In the genomic region with DNA sequence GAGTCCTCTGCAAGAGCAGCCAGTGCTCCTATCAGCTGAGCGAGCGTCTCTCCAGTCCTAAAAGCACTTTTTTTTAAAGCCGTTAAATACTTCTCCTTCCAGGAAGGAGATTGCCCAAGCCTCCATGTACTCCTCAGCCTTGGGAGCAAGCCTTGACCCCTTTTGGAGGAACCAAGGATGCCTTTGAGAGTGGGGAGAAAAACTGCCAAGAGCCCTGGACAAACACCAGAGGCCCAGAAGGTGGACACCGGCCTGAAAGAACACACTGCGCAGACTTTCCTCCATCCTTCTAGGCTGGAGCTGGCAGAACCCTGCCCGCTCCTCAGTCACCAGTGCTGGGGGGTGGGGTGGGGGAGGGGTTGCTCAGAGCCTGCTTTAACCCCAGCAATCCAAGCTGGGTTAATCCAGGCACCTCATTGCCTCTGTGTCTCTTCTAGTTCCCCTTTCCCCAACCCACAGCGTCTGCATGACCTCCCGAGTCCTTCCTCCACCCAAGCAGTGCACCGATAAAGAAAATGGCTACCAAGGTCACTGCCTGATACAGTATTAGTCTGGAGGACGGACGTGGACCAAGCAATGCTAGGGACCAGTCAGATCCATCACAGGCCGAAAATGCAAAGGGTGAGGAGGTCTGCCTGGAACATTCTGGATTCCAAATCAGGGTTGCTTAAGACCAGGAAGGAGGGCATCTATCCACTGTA, we compare ENCODE assay signal across 10 mouse cellular contexts. TPM values are rescaled to one million over a fixed set of nuclear protein-coding genes. Genes with fewer than 3 reads are reported as not detected.
DNase-seq lines count a peak whose midpoint lies in the region; ATAC-seq and TF ChIP-seq lines count a peak whose summit lies in the region.
"Had no signal": no experiment of that assay in that cellular context is flagged by ENCODE, and none has a peak within 500 bp of the region (broad histone marks: within the 10 kb centered on the region; RNA-seq: fewer than 3 reads in every experiment).

No protein-coding gene starts in this region.

- TF ChIP-seq CTCF in spleen, adult 2 months (IDR thresholded peaks at IDR 0.05; ENCODE audit: extremely low read depth, insufficient read depth, insufficient read length, insufficient replicate concordance) = no peak
- no peak for TF ChIP-seq CTCF in stomach, postnatal 0 days (IDR thresholded peaks at IDR 0.05; ENCODE audit: low read depth)
- TF ChIP-seq CTCF in thymus, adult 2 months (IDR thresholded peaks at IDR 0.05; ENCODE audit: borderline replicate concordance, control insufficient read depth, extremely low read depth, insufficient read depth, low read length, poor library complexity) = no peak

- ATAC-seq in stomach, postnatal 0 days (ENCODE audit: low FRiP score, low TSS enrichment) = no peak
- no peak for ATAC-seq in erythroid progenitor cell, adult 5-6 weeks (replicated peaks; ENCODE audit: low FRiP score, poor library complexity, severe bottlenecking)

- H3K27ac ChIP-seq in spleen, adult 2 months (ENCODE audit: insufficient read depth, low read length) = 0 out of 2 replicates have a peak overlapping the region, but pooled peaks have one; percentile 16
- no peak overlapping the region for H3K27ac ChIP-seq in stomach, postnatal 0 days (replicated peaks)
- H3K27ac ChIP-seq in thymus, adult 2 months (ENCODE audit: control insufficient read depth, insufficient read depth, low read length) = no peak overlapping the region
- H3K27ac ChIP-seq: neural tube, embryonic 12.5 days had no signal

- 0 out of 2 replicates have a peak overlapping the region, but pooled peaks have one; percentile 18 for H3K9ac ChIP-seq in stomach, postnatal 0 days (ENCODE audit: low read length)
- H3K9ac ChIP-seq: neural tube, embryonic 12.5 days had no signal

- peaks cover 4% of the 10 kb centered on the region; the same call in 1 of the 2 replicates for H3K36me3 ChIP-seq in spleen, adult 2 months (ENCODE audit: control insufficient read depth, insufficient read depth, low read length)
- peaks cover 6% of the 10 kb centered on the region; the same call in 1 of the 2 replicates for H3K36me3 ChIP-seq in stomach, postnatal 0 days (ENCODE audit: control insufficient read depth, insufficient read depth, low read length)
- H3K36me3 ChIP-seq in thymus, adult 2 months (ENCODE audit: control insufficient read depth, insufficient read depth, low read length) = no peaks in the 10 kb centered on the region

- TF ChIP-seq EP300 in stomach, postnatal 0 days (optimal IDR thresholded peaks at IDR 0.05) = no peak

- TF ChIP-seq POLR2A in spleen, adult 2 months (IDR thresholded peaks at IDR 0.05; ENCODE audit: low read depth, low read length) = no peak
- TF ChIP-seq POLR2A in thymus, adult 2 months (IDR thresholded peaks at IDR 0.05; ENCODE audit: control insufficient read depth, extremely low read depth, insufficient read depth, low read length, poor library complexity) = no peak

- no peak overlapping the region for H3K4me2 ChIP-seq in stomach, postnatal 0 days (replicated peaks; ENCODE audit: low read depth)
- H3K4me2 ChIP-seq: neural tube, embryonic 12.5 days had no signal

- no peak overlapping the region for H3K4me3 ChIP-seq in spleen, adult 2 months (ENCODE audit: extremely low read depth, insufficient read depth, insufficient read length)
- H3K4me3 ChIP-seq in stomach, postnatal 0 days (ENCODE audit: low read depth, low read length) = no peak overlapping the region
- H3K4me3 ChIP-seq in thymus, adult 2 months (ENCODE audit: control insufficient read depth, insufficient read depth, low read length) = no peak overlapping the region
- H3K4me3 ChIP-seq: neural tube, embryonic 12.5 days had no signal

- WGBS in spleen, adult 2 months = 59% methylated on average over 12 of the region's 12 CpGs
- 75% methylated on average over 12 of the region's 12 CpGs for WGBS in stomach, postnatal 0 days
- 71% methylated on average over 12 of the region's 12 CpGs for WGBS in thymus, adult 2 months

- H3K9me3 ChIP-seq in stomach, postnatal 0 days (ENCODE audit: control insufficient read depth, low read length) = no peaks in the 10 kb centered on the region
- H3K9me3 ChIP-seq: neural tube, embryonic 12.5 days had no signal

- H3K4me1 ChIP-seq in spleen, adult 2 months (ENCODE audit: control insufficient read depth, insufficient read depth, insufficient read length) = no peaks in the 10 kb centered on the region; the same call in 1 of the 2 replicates
- H3K4me1 ChIP-seq in stomach, postnatal 0 days (replicated peaks; ENCODE audit: control insufficient read depth, insufficient read depth) = no peaks in the 10 kb centered on the region
- H3K4me1 ChIP-seq in thymus, adult 2 months (replicated peaks; ENCODE audit: control insufficient read depth, insufficient read depth, low read length) = no peaks in the 10 kb centered on the region; the same call in 1 of the 2 replicates
- H3K4me1 ChIP-seq: neural tube, embryonic 12.5 days had no signal

- intact Hi-C loops in heart, postnatal 36 days (cut with DNase I) = no loop called here

- H3K27me3 ChIP-seq in spleen, adult 2 months (ENCODE audit: control insufficient read depth, insufficient read depth, low read length) = no peaks in the 10 kb centered on the region
- H3K27me3 ChIP-seq in stomach, postnatal 0 days (ENCODE audit: control insufficient read depth, insufficient read depth, low read length) = no peaks in the 10 kb centered on the region
- H3K27me3 ChIP-seq in thymus, adult 2 months (ENCODE audit: control insufficient read depth, insufficient read depth, low read length) = no peaks in the 10 kb centered on the region
- H3K27me3 ChIP-seq: neural tube, embryonic 12.5 days had no signal

- DNase-seq in adrenal gland, adult 2 months = peak; percentile 77
- no peak for DNase-seq in adrenal gland, adult 18-20 months (ENCODE audit: low spot score in 2 of 2)
- no peak for DNase-seq in spleen, adult 2 months (ENCODE audit: low read depth in 1 of 2, low spot score in 2 of 2)
- DNase-seq in spleen, postnatal 14 days (ENCODE audit: low spot score in 2 of 2) = no peak
- peak; percentile 57 to 61 for DNase-seq in heart, postnatal 36 days
- no peak for DNase-seq in stomach, postnatal 0 days (ENCODE audit: low spot score)
- no peak for DNase-seq in thymus, adult 2 months

RNA-seq across cellular contexts. Expression of a gene that starts 8.6 kb away (rescaled TPM):
- 10 to 100 TPM; 47.8 to 73.2 TPM for total RNA-seq in adrenal gland, adult 2 months (2021)
- polyA plus RNA-seq in adrenal gland, adult 2 months (2012; rRNA removed) = 63.1 and 63.4 TPM in 2 replicates
- 10 to 100 TPM; 62.9 to 70.8 TPM for total RNA-seq in adrenal gland, adult 18-20 months (2021)
- 48.1 and 51.6 TPM in 2 replicates for polyA plus RNA-seq in spleen, adult 2 months (2012; rRNA removed)
- 100 to 1,000 TPM; 103 to 112 TPM for total RNA-seq in heart, postnatal 36 days (2021)
- 3.5 and 4.3 TPM in 2 replicates for polyA plus RNA-seq in stomach, postnatal 0 days (2015; fragmentation: Nextera tagmentation; extraction: Ambion mirVana)
- 10.1 and 17.3 TPM in 2 replicates for total RNA-seq in erythroid progenitor cell, adult 5-6 weeks (2015; ENCODE audit: low replicate concordance)
- total RNA-seq in erythroid progenitor cell, adult 5-6 weeks (2017; ENCODE audit: low replicate concordance) = 2.3 and 4.9 TPM in 2 replicates
- polyA plus RNA-seq in thymus, adult 2 months (2012; rRNA removed) = 58.5 and 71.4 TPM in 2 replicates

RNA-seq across cellular contexts. Expression of a gene that starts 29.3 kb away (rescaled TPM):
- not detected for total RNA-seq in adrenal gland, adult 2 months (2021)
- 4.3 and 6.8 TPM in 2 replicates for polyA plus RNA-seq in adrenal gland, adult 2 months (2012; rRNA removed)
- not detected for total RNA-seq in adrenal gland, adult 18-20 months (2021)
- polyA plus RNA-seq in spleen, adult 2 months (2012; rRNA removed) = 4.4 and 9.2 TPM in 2 replicates
- total RNA-seq in heart, postnatal 36 days (2021) = under 1 TPM in 1 of 2 experiments, not detected in 1; 1.00 TPM
- polyA plus RNA-seq in stomach, postnatal 0 days (2015; fragmentation: Nextera tagmentation; extraction: Ambion mirVana) = not detected in 2 replicates
- not detected in 2 replicates for total RNA-seq in erythroid progenitor cell, adult 5-6 weeks (2015; ENCODE audit: low replicate concordance)
- not detected in 2 replicates for total RNA-seq in erythroid progenitor cell, adult 5-6 weeks (2017; ENCODE audit: low replicate concordance)
- polyA plus RNA-seq in thymus, adult 2 months (2012; rRNA removed) = 8.5 and 14.4 TPM in 2 replicates
- total RNA-seq: left cerebral cortex, postnatal 14 days had no signal
- polyA plus RNA-seq: neural tube, embryonic 12.5 days had no signal

RNA-seq across cellular contexts. Expression of a gene that starts 32.4 kb away (rescaled TPM):
- 10 to 100 TPM in 1 of 2 experiments, 1 to 10 TPM in 1; 9.2 to 14.2 TPM for total RNA-seq in adrenal gland, adult 2 months (2021)
- polyA plus RNA-seq in adrenal gland, adult 2 months (2012; rRNA removed) = 4.3 and 5.7 TPM in 2 replicates
- total RNA-seq in adrenal gland, adult 18-20 months (2021) = 10 to 100 TPM in 1 of 2 experiments, 1 to 10 TPM in 1; 3.5 to 10.3 TPM
- 0.34 and 0.43 TPM in 2 replicates for polyA plus RNA-seq in spleen, adult 2 months (2012; rRNA removed)
- 100 to 1,000 TPM; 160 to 170 TPM for total RNA-seq in heart, postnatal 36 days (2021)
- 1.6 and 1.8 TPM in 2 replicates for polyA plus RNA-seq in stomach, postnatal 0 days (2015; fragmentation: Nextera tagmentation; extraction: Ambion mirVana)
- not detected in 2 replicates for total RNA-seq in erythroid progenitor cell, adult 5-6 weeks (2015; ENCODE audit: low replicate concordance)
- not detected in 2 replicates for total RNA-seq in erythroid progenitor cell, adult 5-6 weeks (2017; ENCODE audit: low replicate concordance)
- 2.6 and 12.3 TPM in 2 replicates for polyA plus RNA-seq in thymus, adult 2 months (2012; rRNA removed)
- polyA plus RNA-seq: neural tube, embryonic 12.5 days had no signal

RNA-seq across cellular contexts. Expression of a gene that starts 37.6 kb away (rescaled TPM):
- total RNA-seq in adrenal gland, adult 2 months (2021) = 1 to 10 TPM in 1 of 2 experiments, under 1 TPM in 1; 0.93 to 1.6 TPM
- polyA plus RNA-seq in adrenal gland, adult 2 months (2012; rRNA removed) = 2.8 TPM in 2 replicates
- total RNA-seq in adrenal gland, adult 18-20 months (2021) = 1 to 10 TPM; 1.1 to 2.8 TPM
- polyA plus RNA-seq in spleen, adult 2 months (2012; rRNA removed) = 0.56 and 0.86 TPM in 2 replicates
- 10 to 100 TPM; 26.1 to 29.2 TPM for total RNA-seq in heart, postnatal 36 days (2021)
- 2.2 and 2.3 TPM in 2 replicates for polyA plus RNA-seq in stomach, postnatal 0 days (2015; fragmentation: Nextera tagmentation; extraction: Ambion mirVana)
- total RNA-seq in erythroid progenitor cell, adult 5-6 weeks (2015; ENCODE audit: low replicate concordance) = not detected in 2 replicates
- not detected in 2 replicates for total RNA-seq in erythroid progenitor cell, adult 5-6 weeks (2017; ENCODE audit: low replicate concordance)
- polyA plus RNA-seq in thymus, adult 2 months (2012; rRNA removed) = 1.2 and 2.8 TPM in 2 replicates

RNA-seq across cellular contexts. Expression of a gene that starts 50.2 kb away (rescaled TPM):
- total RNA-seq in adrenal gland, adult 2 months (2021) = 10 to 100 TPM in 1 of 2 experiments, 1 to 10 TPM in 1; 9.0 to 23.0 TPM
- 10.4 and 12.8 TPM in 2 replicates for polyA plus RNA-seq in adrenal gland, adult 2 months (2012; rRNA removed)
- 10 to 100 TPM in 1 of 2 experiments, 1 to 10 TPM in 1; 6.8 to 13.0 TPM for total RNA-seq in adrenal gland, adult 18-20 months (2021)
- 8.4 and 10.1 TPM in 2 replicates for polyA plus RNA-seq in spleen, adult 2 months (2012; rRNA removed)
- total RNA-seq in heart, postnatal 36 days (2021) = 100 to 1,000 TPM; 231 to 294 TPM
- polyA plus RNA-seq in stomach, postnatal 0 days (2015; fragmentation: Nextera tagmentation; extraction: Ambion mirVana) = 45.1 and 49.2 TPM in 2 replicates
- 0.72 and 2.9 TPM in 2 replicates for total RNA-seq in erythroid progenitor cell, adult 5-6 weeks (2015; ENCODE audit: low replicate concordance)
- 0.77 TPM in 1 of 2 replicates, not detected in the other for total RNA-seq in erythroid progenitor cell, adult 5-6 weeks (2017; ENCODE audit: low replicate concordance)
- 9.5 and 16.2 TPM in 2 replicates for polyA plus RNA-seq in thymus, adult 2 months (2012; rRNA removed)

Comparison
In these comparisons a context has a peak if more than half of its experiments do, and no peak if none do; other contexts are left out.
1. DNase-seq: peak in adrenal gland, adult 2 months (single experiment) and heart, postnatal 36 days (2 of 2); none in adrenal gland, adult 18-20 months (0 of 2), spleen, adult 2 months (0 of 2), spleen, postnatal 14 days (0 of 2), stomach, postnatal 0 days (single experiment) and thymus, adult 2 months (single experiment).
2. RNA of a gene that starts 32.4 kb away (total RNA-seq): 160 to 170 TPM in heart, postnatal 36 days; 9.2 to 14.2 TPM in adrenal gland, adult 2 months, 3.5 to 10.3 TPM in adrenal gland, adult 18-20 months and not detected in erythroid progenitor cell, adult 5-6 weeks; every median in the first group is over 10 times any median in the second.